Mouse (Mus musculus): Measurements from ENCODE around the gene Aco1. TPM values are rescaled to one million over a fixed set of nuclear protein-coding genes. Genes with fewer than 3 reads are reported as not detected.

Aco1 gene
- polyA plus RNA-seq, 1 experiment from 2014 or later = 48.6 TPM

GRCm38 (mm10) chr4:40182651-40183320 is 39.9 kb downstream of the Aco1 start:
- DNase-seq (ENCODE audit: low spot score) (peak; percentile 80), ATAC-seq (ENCODE audit: insufficient number of reproducible peaks, low FRiP score, low TSS enrichment, low read depth) (peak; percentile 39; the same call in 1 of the 2 replicates)
- Histone ChIP-seq H3K27ac (replicated peaks; ENCODE audit: low read depth, low read length) (no peak overlapping the region), H3K4me2 (ENCODE audit: low read depth, severe bottlenecking) (no peak overlapping the region), H3K9me3 (ENCODE audit: control insufficient read depth, low read length) (no peaks in the 10 kb centered on the region), H3K9ac (ENCODE audit: low read length) (no peak overlapping the region), H3K27me3 (ENCODE audit: control insufficient read depth, insufficient read depth, low read length) (no peaks in the 10 kb centered on the region), H3K36me3 (ENCODE audit: control insufficient read depth, insufficient read depth, low read length) (no peaks in the 10 kb centered on the region; the same call in 1 of the 2 replicates), H3K4me3 (ENCODE audit: low read depth, low read length) (no peak overlapping the region), H3K4me1 (ENCODE audit: control insufficient read depth, insufficient read depth, low read length) (no peaks in the 10 kb centered on the region)
- WGBS = 51% methylated on average over 14 of the region's 14 CpGs

GRCm38 (mm10) chr4:40183781-40184180 is 40.9 kb downstream of the Aco1 start:
- Histone ChIP-seq H3K4me2 (ENCODE audit: low read depth, severe bottlenecking) (no peak overlapping the region), H3K9me3 (ENCODE audit: control insufficient read depth, low read length) (no peaks in the 10 kb centered on the region), H3K27ac (replicated peaks; ENCODE audit: low read depth, low read length) (no peak overlapping the region), H3K27me3 (ENCODE audit: control insufficient read depth, insufficient read depth, low read length) (no peaks in the 10 kb centered on the region), H3K4me1 (ENCODE audit: control insufficient read depth, insufficient read depth, low read length) (no peaks in the 10 kb centered on the region), H3K9ac (ENCODE audit: low read length) (no peak overlapping the region), H3K36me3 (ENCODE audit: control insufficient read depth, insufficient read depth, low read length) (no peaks in the 10 kb centered on the region; the same call in 1 of the 2 replicates), H3K4me3 (ENCODE audit: low read depth, low read length) (no peak overlapping the region)
- 95% methylated on average over 6 of the region's 6 CpGs for WGBS
- no peak for ATAC-seq (ENCODE audit: insufficient number of reproducible peaks, low FRiP score, low TSS enrichment, low read depth)
- no peak for DNase-seq (ENCODE audit: low spot score)

- H3K9me3 ChIP-seq (ENCODE audit: control insufficient read depth, low read length) = no peaks in the 10 kb centered on the region
- H3K36me3 ChIP-seq (ENCODE audit: control insufficient read depth, insufficient read depth, low read length) = no peaks in the 10 kb centered on the region; the same call in 1 of the 2 replicates
- no peak overlapping the region for H3K4me2 ChIP-seq (ENCODE audit: low read depth, severe bottlenecking)
- H3K4me1 ChIP-seq (ENCODE audit: control insufficient read depth, insufficient read depth, low read length) = no peaks in the 10 kb centered on the region
- no peaks in the 10 kb centered on the region for H3K27me3 ChIP-seq (ENCODE audit: control insufficient read depth, insufficient read depth, low read length)
- no peak overlapping the region for H3K9ac ChIP-seq (ENCODE audit: low read length)
- ATAC-seq (ENCODE audit: insufficient number of reproducible peaks, low FRiP score, low TSS enrichment, low read depth) = no peak
- no peak for DNase-seq (ENCODE audit: low spot score)
- 86% methylated on average over 5 of the region's 5 CpGs for WGBS
- no peak overlapping the region for H3K27ac ChIP-seq (replicated peaks; ENCODE audit: low read depth, low read length)
- no peak overlapping the region for H3K4me3 ChIP-seq (ENCODE audit: low read depth, low read length)
Measured at GRCm38 (mm10) chr4:40184470-40184869, 41.6 kb downstream of the Aco1 start.

GRCm38 (mm10) chr4:40187956-40188355 is 45.1 kb downstream of the Aco1 start:
- WGBS = 91% methylated on average over 7 of the region's 7 CpGs
- ATAC-seq (ENCODE audit: insufficient number of reproducible peaks, low FRiP score, low TSS enrichment, low read depth) = no peak

GRCm38 (mm10) chr4:40192246-40192645 is 49.4 kb downstream of the Aco1 start:
- Histone ChIP-seq H3K4me1 (ENCODE audit: control insufficient read depth, insufficient read depth, low read length) (no peaks in the 10 kb centered on the region), H3K9me3 (ENCODE audit: control insufficient read depth, low read length) (no peaks in the 10 kb centered on the region), H3K9ac (ENCODE audit: low read length) (no peak overlapping the region), H3K4me3 (ENCODE audit: low read depth, low read length) (no peak overlapping the region), H3K4me2 (ENCODE audit: low read depth, severe bottlenecking) (no peak overlapping the region), H3K27ac (replicated peaks; ENCODE audit: low read depth, low read length) (no peak overlapping the region), H3K36me3 (ENCODE audit: control insufficient read depth, insufficient read depth, low read length) (peaks cover 2% of the 10 kb centered on the region; the same call in 1 of the 2 replicates), H3K27me3 (ENCODE audit: control insufficient read depth, insufficient read depth, low read length) (no peaks in the 10 kb centered on the region)
- 79% methylated on average over 2 of the region's 2 CpGs for WGBS
- DNase-seq (ENCODE audit: low spot score) = no peak
- no peak for ATAC-seq (ENCODE audit: insufficient number of reproducible peaks, low FRiP score, low TSS enrichment, low read depth)

More at GRCm38 (mm10) chr4:40187956-40188355, 45.1 kb downstream of the Aco1 start:
- no peak overlapping the region for H3K27ac ChIP-seq (replicated peaks; ENCODE audit: low read depth, low read length)
- no peak overlapping the region for H3K4me3 ChIP-seq (ENCODE audit: low read depth, low read length)
- H3K9ac ChIP-seq (ENCODE audit: low read length) = no peak overlapping the region
- no peaks in the 10 kb centered on the region for H3K4me1 ChIP-seq (ENCODE audit: control insufficient read depth, insufficient read depth, low read length)
- H3K36me3 ChIP-seq (ENCODE audit: control insufficient read depth, insufficient read depth, low read length) = no peaks in the 10 kb centered on the region; the same call in 1 of the 2 replicates
- H3K9me3 ChIP-seq (ENCODE audit: control insufficient read depth, low read length) = no peaks in the 10 kb centered on the region
- H3K27me3 ChIP-seq (ENCODE audit: control insufficient read depth, insufficient read depth, low read length) = no peaks in the 10 kb centered on the region
- no peak for DNase-seq (ENCODE audit: low spot score)
- H3K4me2 ChIP-seq (ENCODE audit: low read depth, severe bottlenecking) = no peak overlapping the region

- no peaks in the 10 kb centered on the region for H3K27me3 ChIP-seq (ENCODE audit: control insufficient read depth, insufficient read depth, low read length)
- H3K27ac ChIP-seq (replicated peaks; ENCODE audit: low read depth, low read length) = no peak overlapping the region
- DNase-seq (ENCODE audit: low spot score) = no peak
- H3K4me3 ChIP-seq (ENCODE audit: low read depth, low read length) = no peak overlapping the region
- ATAC-seq (ENCODE audit: insufficient number of reproducible peaks, low FRiP score, low TSS enrichment, low read depth) = no peak
- no peaks in the 10 kb centered on the region for H3K4me1 ChIP-seq (ENCODE audit: control insufficient read depth, insufficient read depth, low read length)
- peaks cover 4% of the 10 kb centered on the region; the same call in 1 of the 2 replicates for H3K36me3 ChIP-seq (ENCODE audit: control insufficient read depth, insufficient read depth, low read length)
- no peak overlapping the region for H3K9ac ChIP-seq (ENCODE audit: low read length)
- WGBS = 90% methylated on average over 9 of the region's 9 CpGs
- H3K9me3 ChIP-seq (ENCODE audit: control insufficient read depth, low read length) = no peaks in the 10 kb centered on the region
- H3K4me2 ChIP-seq (ENCODE audit: low read depth, severe bottlenecking) = no peak overlapping the region
Measured at GRCm38 (mm10) chr4:40193461-40193860, 50.6 kb downstream of the Aco1 start.

GRCm38 (mm10) chr4:40195336-40195735 is 52.5 kb downstream of the Aco1 start:
- 85% methylated on average over 2 of the region's 2 CpGs for WGBS
- no peak for DNase-seq (ENCODE audit: low spot score)
- no peak for ATAC-seq (ENCODE audit: insufficient number of reproducible peaks, low FRiP score, low TSS enrichment, low read depth)
- no peaks in the 10 kb centered on the region for H3K4me1 ChIP-seq (ENCODE audit: control insufficient read depth, insufficient read depth, low read length)
- no peak overlapping the region for H3K4me3 ChIP-seq (ENCODE audit: low read depth, low read length)
- peaks cover 4% of the 10 kb centered on the region; the same call in 1 of the 2 replicates for H3K36me3 ChIP-seq (ENCODE audit: control insufficient read depth, insufficient read depth, low read length)
- H3K27ac ChIP-seq (replicated peaks; ENCODE audit: low read depth, low read length) = no peak overlapping the region
- H3K9ac ChIP-seq (ENCODE audit: low read length) = no peak overlapping the region
- H3K9me3 ChIP-seq (ENCODE audit: control insufficient read depth, low read length) = no peaks in the 10 kb centered on the region
- H3K27me3 ChIP-seq (ENCODE audit: control insufficient read depth, insufficient read depth, low read length) = no peaks in the 10 kb centered on the region
- H3K4me2 ChIP-seq (ENCODE audit: low read depth, severe bottlenecking) = no peak overlapping the region

GRCm38 (mm10) chr4:40202205-40202604 is 59.3 kb downstream of the Aco1 start:
- H3K9me3 ChIP-seq (ENCODE audit: control insufficient read depth, low read length) = no peaks in the 10 kb centered on the region
- 81% methylated on average over 6 of the region's 6 CpGs for WGBS

More at GRCm38 (mm10) chr4:40202205-40202604, 59.3 kb downstream of the Aco1 start:
- no peaks in the 10 kb centered on the region for H3K4me1 ChIP-seq (ENCODE audit: control insufficient read depth, insufficient read depth, low read length)
- H3K36me3 ChIP-seq (ENCODE audit: control insufficient read depth, insufficient read depth, low read length) = peaks cover 2% of the 10 kb centered on the region; the same call in 1 of the 2 replicates
- H3K27me3 ChIP-seq (ENCODE audit: control insufficient read depth, insufficient read depth, low read length) = no peaks in the 10 kb centered on the region
- DNase-seq (ENCODE audit: low spot score) (no peak), ATAC-seq (ENCODE audit: insufficient number of reproducible peaks, low FRiP score, low TSS enrichment, low read depth) (no peak)
- H3K9ac ChIP-seq (ENCODE audit: low read length) = no peak overlapping the region
- no peak overlapping the region for H3K4me3 ChIP-seq (ENCODE audit: low read depth, low read length)
- H3K27ac ChIP-seq (replicated peaks; ENCODE audit: low read depth, low read length) = no peak overlapping the region
- H3K4me2 ChIP-seq (ENCODE audit: low read depth, severe bottlenecking) = no peak overlapping the region
